Mouse (Mus musculus): Measurements from ENCODE around the gene Fat3. TPM values are rescaled to one million over a fixed set of nuclear protein-coding genes. Genes with fewer than 3 reads are reported as not detected.

Fat3 gene
- polyA plus RNA-seq, 1 experiment from 2014 or later, result 0.93 TPM

DNA sequence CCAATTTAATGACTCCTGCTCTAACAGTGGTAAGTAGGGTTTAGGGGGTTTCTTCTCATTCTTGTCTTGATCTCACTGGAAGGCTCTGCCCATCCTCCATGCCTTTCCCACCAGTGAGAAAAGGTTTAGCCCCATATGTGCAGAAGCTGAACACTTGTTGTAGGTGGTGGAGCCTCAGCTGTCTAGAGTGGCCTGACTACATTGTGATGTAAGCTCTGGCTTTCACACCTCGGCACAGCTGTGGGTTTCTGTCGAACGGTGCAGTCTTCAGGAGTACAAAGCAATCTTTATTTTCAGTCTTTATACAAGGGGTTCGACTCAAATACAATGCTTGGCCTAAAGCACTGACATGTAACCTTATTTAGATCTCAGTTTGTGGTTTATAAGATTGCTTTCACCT, 437.6 kb downstream of the Fat3 start:
- no peak overlapping the region for H3K27ac ChIP-seq (replicated peaks)
- no peak overlapping the region for H3K4me2 ChIP-seq (replicated peaks; ENCODE audit: low read depth)
- no peaks in the 10 kb centered on the region for H3K9me3 ChIP-seq (ENCODE audit: control insufficient read depth, low read length)
- no peaks in the 10 kb centered on the region for H3K36me3 ChIP-seq (ENCODE audit: control insufficient read depth, insufficient read depth, low read length)
- no peak overlapping the region for H3K9ac ChIP-seq (ENCODE audit: low read length)
- TF ChIP-seq EP300 (optimal IDR thresholded peaks at IDR 0.05) (no peak), CTCF (IDR thresholded peaks at IDR 0.05; ENCODE audit: low read depth) (no peak)
- 69% methylated on average over 4 of the region's 4 CpGs for whole genome bisulfite sequencing
- H3K27me3 ChIP-seq (ENCODE audit: control insufficient read depth, insufficient read depth, low read length), result no peaks in the 10 kb centered on the region
- DNase-seq (ENCODE audit: low spot score) (no peak), ATAC-seq (ENCODE audit: low FRiP score, low TSS enrichment) (no peak)
- H3K4me3 ChIP-seq (ENCODE audit: low read depth, low read length), result no peak overlapping the region
- H3K4me1 ChIP-seq (replicated peaks; ENCODE audit: control insufficient read depth, insufficient read depth), result no peaks in the 10 kb centered on the region

DNA sequence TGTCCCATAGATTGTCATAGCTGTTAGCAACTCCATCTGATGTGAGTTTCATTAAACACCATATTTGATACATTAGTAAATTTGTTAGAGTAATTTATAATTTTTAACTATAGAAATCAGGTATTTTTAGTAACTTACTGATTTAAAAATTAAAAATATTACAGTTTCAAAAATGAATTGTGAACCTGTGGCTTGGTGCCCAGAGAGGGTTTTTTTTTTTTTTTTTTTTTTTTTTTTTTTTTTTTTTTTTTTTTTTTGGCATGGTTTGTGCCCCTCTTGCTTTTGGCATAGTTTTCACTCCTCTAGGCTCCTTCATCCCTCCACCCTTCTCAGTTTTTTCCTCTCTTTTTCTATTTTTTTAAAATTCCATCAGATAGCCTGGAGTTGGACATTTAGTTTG, 438.6 kb downstream of the Fat3 start:
- Histone ChIP-seq H3K4me1 (replicated peaks; ENCODE audit: control insufficient read depth, insufficient read depth) (no peaks in the 10 kb centered on the region), H3K4me2 (replicated peaks; ENCODE audit: low read depth) (no peak overlapping the region), H3K27me3 (ENCODE audit: control insufficient read depth, insufficient read depth, low read length) (no peaks in the 10 kb centered on the region), H3K27ac (replicated peaks) (no peak overlapping the region), H3K36me3 (ENCODE audit: control insufficient read depth, insufficient read depth, low read length) (no peaks in the 10 kb centered on the region), H3K9me3 (ENCODE audit: control insufficient read depth, low read length) (no peaks in the 10 kb centered on the region), H3K4me3 (ENCODE audit: low read depth, low read length) (no peak overlapping the region), H3K9ac (ENCODE audit: low read length) (no peak overlapping the region)
- TF ChIP-seq CTCF (IDR thresholded peaks at IDR 0.05; ENCODE audit: low read depth) (no peak), EP300 (optimal IDR thresholded peaks at IDR 0.05) (no peak)
- DNase-seq (ENCODE audit: low spot score) (no peak), ATAC-seq (ENCODE audit: low FRiP score, low TSS enrichment) (no peak)

DNA sequence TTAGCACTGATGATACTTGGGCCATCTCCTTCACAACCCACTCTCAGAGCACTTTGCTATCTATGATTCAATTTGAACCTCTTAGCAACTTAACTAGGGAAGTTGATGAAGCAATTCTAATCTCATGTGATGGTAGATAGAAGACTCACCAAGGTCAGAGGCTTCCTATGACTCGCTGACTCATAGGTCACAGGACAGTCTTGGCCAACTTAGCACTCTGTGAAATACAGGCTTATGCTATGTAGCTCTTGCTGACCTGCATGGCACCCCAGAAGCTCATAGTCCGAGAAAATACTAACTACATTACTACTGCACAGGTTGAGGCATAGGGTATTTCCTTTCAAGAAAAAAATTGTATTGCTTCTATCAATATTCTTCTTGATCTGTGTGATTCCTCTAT, 454.4 kb downstream of the Fat3 start:
- no peaks in the 10 kb centered on the region for H3K4me1 ChIP-seq (replicated peaks; ENCODE audit: control insufficient read depth, insufficient read depth)
- ATAC-seq (ENCODE audit: low FRiP score, low TSS enrichment) (no peak), DNase-seq (ENCODE audit: low spot score) (no peak)
- H3K27ac ChIP-seq (replicated peaks), result no peak overlapping the region
- H3K27me3 ChIP-seq (ENCODE audit: control insufficient read depth, insufficient read depth, low read length), result no peaks in the 10 kb centered on the region
- TF ChIP-seq EP300 (optimal IDR thresholded peaks at IDR 0.05), result no peak
- TF ChIP-seq CTCF (IDR thresholded peaks at IDR 0.05; ENCODE audit: low read depth), result no peak
- no peak overlapping the region for H3K4me2 ChIP-seq (replicated peaks; ENCODE audit: low read depth)
- H3K36me3 ChIP-seq (ENCODE audit: control insufficient read depth, insufficient read depth, low read length), result no peaks in the 10 kb centered on the region
- no peak overlapping the region for H3K9ac ChIP-seq (ENCODE audit: low read length)
- no peak overlapping the region for H3K4me3 ChIP-seq (ENCODE audit: low read depth, low read length)
- 82% methylated on average over 2 of the region's 2 CpGs for WGBS
- no peaks in the 10 kb centered on the region for H3K9me3 ChIP-seq (ENCODE audit: control insufficient read depth, low read length)

DNA sequence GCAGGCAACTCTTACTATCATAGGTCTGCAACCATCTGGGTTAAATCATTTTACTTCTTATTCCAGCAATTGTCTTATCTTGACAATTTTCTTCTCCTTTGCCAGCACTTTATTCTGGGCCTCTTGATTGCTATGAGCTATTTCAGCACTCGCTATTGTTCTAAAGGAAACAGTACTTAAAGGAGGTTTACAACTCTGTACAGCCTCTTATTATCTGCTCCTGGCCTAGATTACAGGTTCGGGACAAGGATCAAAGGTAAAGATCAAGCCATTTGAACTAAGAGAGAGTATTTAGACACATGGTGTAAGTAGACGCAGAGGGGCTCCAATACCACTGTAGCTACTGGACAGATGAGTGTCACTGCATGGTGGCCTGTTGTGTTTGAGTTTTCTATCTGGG, 463.7 kb downstream of the Fat3 start:
- 67% methylated on average over 3 of the region's 3 CpGs for WGBS
- H3K4me3 ChIP-seq (ENCODE audit: low read depth, low read length), result no peak overlapping the region
- H3K4me2 ChIP-seq (replicated peaks; ENCODE audit: low read depth), result no peak overlapping the region
- H3K36me3 ChIP-seq (ENCODE audit: control insufficient read depth, insufficient read depth, low read length), result no peaks in the 10 kb centered on the region
- ATAC-seq (ENCODE audit: low FRiP score, low TSS enrichment) (no peak), DNase-seq (ENCODE audit: low spot score) (no peak)
- no peaks in the 10 kb centered on the region for H3K27me3 ChIP-seq (ENCODE audit: control insufficient read depth, insufficient read depth, low read length)
- H3K4me1 ChIP-seq (replicated peaks; ENCODE audit: control insufficient read depth, insufficient read depth), result no peaks in the 10 kb centered on the region
- no peak overlapping the region for H3K9ac ChIP-seq (ENCODE audit: low read length)
- H3K27ac ChIP-seq (replicated peaks), result no peak overlapping the region
- TF ChIP-seq EP300 (optimal IDR thresholded peaks at IDR 0.05) (no peak), CTCF (IDR thresholded peaks at IDR 0.05; ENCODE audit: low read depth) (no peak)
- no peaks in the 10 kb centered on the region for H3K9me3 ChIP-seq (ENCODE audit: control insufficient read depth, low read length)

DNA sequence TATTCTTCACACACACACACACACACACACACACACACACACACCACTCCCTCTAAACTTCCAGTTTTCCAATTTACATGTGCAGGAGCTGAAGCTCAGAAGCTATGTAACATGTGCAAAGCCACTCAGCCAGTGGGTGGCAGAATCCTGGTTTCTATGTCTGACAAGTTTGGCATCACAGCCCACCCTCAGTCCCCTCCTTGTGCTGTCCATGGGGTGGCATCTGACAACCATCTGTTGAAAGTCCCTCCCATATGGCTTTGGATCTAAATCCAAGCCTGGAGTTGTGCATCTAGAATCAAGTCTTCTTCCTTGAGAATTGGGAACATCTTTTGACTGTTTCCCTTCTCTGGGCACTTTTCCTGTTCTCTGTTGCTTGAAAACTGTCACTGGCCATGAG, 464.7 kb downstream of the Fat3 start:
- Histone ChIP-seq H3K9me3 (ENCODE audit: control insufficient read depth, low read length) (no peaks in the 10 kb centered on the region), H3K27me3 (ENCODE audit: control insufficient read depth, insufficient read depth, low read length) (no peaks in the 10 kb centered on the region), H3K27ac (replicated peaks) (no peak overlapping the region), H3K4me2 (replicated peaks; ENCODE audit: low read depth) (no peak overlapping the region), H3K9ac (ENCODE audit: low read length) (no peak overlapping the region), H3K36me3 (ENCODE audit: control insufficient read depth, insufficient read depth, low read length) (no peaks in the 10 kb centered on the region), H3K4me3 (ENCODE audit: low read depth, low read length) (no peak overlapping the region), H3K4me1 (replicated peaks; ENCODE audit: control insufficient read depth, insufficient read depth) (no peaks in the 10 kb centered on the region)
- DNase-seq (ENCODE audit: low spot score) (no peak), ATAC-seq (ENCODE audit: low FRiP score, low TSS enrichment) (no peak)
- TF ChIP-seq EP300 (optimal IDR thresholded peaks at IDR 0.05), result no peak
- 0 out of 2 replicates have a peak, but pooled peaks have one; percentile 11 for TF ChIP-seq CTCF (IDR thresholded peaks at IDR 0.05; ENCODE audit: low read depth)

DNA sequence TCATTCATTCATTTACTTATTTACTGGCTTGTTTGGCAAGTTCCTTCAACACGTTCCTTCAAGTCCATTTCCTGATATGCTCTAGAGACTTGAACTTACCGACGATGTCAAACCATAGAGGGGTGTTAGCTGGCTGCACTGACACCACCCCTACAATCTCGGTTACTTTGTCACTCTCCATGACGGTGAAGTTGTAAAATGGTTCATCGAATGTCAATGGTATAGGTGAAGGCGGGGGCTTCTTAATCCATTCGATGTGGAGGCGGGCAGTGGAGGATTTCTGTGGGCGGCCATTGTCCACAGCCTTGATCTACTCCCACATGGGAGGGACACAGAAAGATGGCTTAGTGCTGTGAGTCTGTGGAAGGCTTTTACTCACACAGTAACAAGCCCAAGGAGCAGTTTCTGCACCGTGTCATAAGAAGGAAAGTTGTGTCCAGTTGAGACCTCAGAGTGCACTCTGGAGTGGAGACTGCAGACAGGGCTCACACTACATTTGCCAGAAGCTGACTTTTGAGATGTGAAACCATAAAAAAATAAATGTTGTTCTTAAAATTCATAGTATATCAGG, 471.3 kb downstream of the Fat3 start:
- Histone ChIP-seq H3K9me3 (ENCODE audit: control insufficient read depth, low read length) (no peaks in the 10 kb centered on the region), H3K4me3 (ENCODE audit: low read depth, low read length) (no peak overlapping the region), H3K4me1 (replicated peaks; ENCODE audit: control insufficient read depth, insufficient read depth) (no peaks in the 10 kb centered on the region), H3K27me3 (ENCODE audit: control insufficient read depth, insufficient read depth, low read length) (no peaks in the 10 kb centered on the region), H3K27ac (replicated peaks) (no peak overlapping the region), H3K36me3 (ENCODE audit: control insufficient read depth, insufficient read depth, low read length) (no peaks in the 10 kb centered on the region), H3K9ac (ENCODE audit: low read length) (no peak overlapping the region), H3K4me2 (replicated peaks; ENCODE audit: low read depth) (no peak overlapping the region)
- ATAC-seq (ENCODE audit: low FRiP score, low TSS enrichment) (no peak), DNase-seq (ENCODE audit: low spot score) (no peak)
- TF ChIP-seq EP300 (optimal IDR thresholded peaks at IDR 0.05) (no peak), CTCF (IDR thresholded peaks at IDR 0.05; ENCODE audit: low read depth) (no peak)
- WGBS, result 81% methylated on average over 11 of the region's 11 CpGs
